Mouse (Mus musculus) CH12.LX (cell line): ENCODE data around the gene Rep15. TPM values are rescaled to one million over a fixed set of nuclear protein-coding genes. Genes with fewer than 3 reads are reported as not detected.

Experiments used
- DNase-seq: peaks from one replicate; pipeline ENCODE4 v3.0.0-alpha.2; 2013; ENCODE audit errors: extremely low read depth
- H3K27ac ChIP-seq: 2 replicates; pipeline ENCODE4 v1.5.1; 2012; ENCODE audit warnings: low read depth, mild to moderate bottlenecking, control low read depth, moderate library complexity; ENCODE audit not compliant: insufficient read depth
- H3K27me3 ChIP-seq: replicated peaks from 2 replicates; pipeline ENCODE3; 2012; ENCODE audit warnings: inconsistent platforms
- H3K36me3 ChIP-seq, 2 experiments: replicated peaks in 1 of 2; 2 replicates each; pipeline versions ENCODE3 to v1.6.1; 2012; ENCODE audit warnings: inconsistent platforms in 1 of 2, low read length in 1 of 2, mild to moderate bottlenecking in 1 of 2, mixed read lengths in 1 of 2, moderate library complexity in 1 of 2; ENCODE audit not compliant: control insufficient read depth in 1 of 2, insufficient read depth in 1 of 2
- H3K4me1 ChIP-seq, 2 experiments: 2 replicates each; pipeline ENCODE4 v1.6.1; 2012; ENCODE audit warnings: inconsistent platforms in 1 of 2, moderate library complexity in 1 of 2; ENCODE audit not compliant: insufficient read depth in 2 of 2, control insufficient read depth in 1 of 2
- H3K4me2 ChIP-seq: 2 replicates; pipeline ENCODE4 v1.6.1; 2012; ENCODE audit warnings: low read depth, mild to moderate bottlenecking, control low read depth; ENCODE audit not compliant: poor library complexity, insufficient read depth, severe bottlenecking
- H3K4me3 ChIP-seq, 3 experiments: fragments of 150-350 bp in 1 of 3; sonication (generic) in 1 of 3; replicated peaks in 1 of 3; 2 replicates each; pipeline versions ENCODE3 to v1.5.1; 2011 to 2012; ENCODE audit warnings: low read depth in 2 of 3, low read length in 2 of 3, mild to moderate bottlenecking in 2 of 3, moderate library complexity in 2 of 3, control low read depth in 1 of 3, improper control_type of control experiment in 1 of 3, inconsistent platforms in 1 of 3, mixed read lengths in 1 of 3; ENCODE audit not compliant: poor library complexity in 1 of 3
- H3K79me2 ChIP-seq: replicated peaks from 2 replicates; pipeline ENCODE4 v1.6.1; 2012; ENCODE audit warnings: mild to moderate bottlenecking, moderate library complexity; ENCODE audit not compliant: control insufficient read depth, poor library complexity, insufficient read depth, severe bottlenecking; ENCODE audit errors: extremely low read depth
- H3K9ac ChIP-seq: 2 replicates; pipeline ENCODE4 v1.6.1; 2012; ENCODE audit warnings: low read depth, mild to moderate bottlenecking, control low read depth, moderate library complexity; ENCODE audit not compliant: insufficient read depth
- H3K9me3 ChIP-seq: replicated peaks from 2 replicates; pipeline ENCODE3; 2012; ENCODE audit warnings: low read length, inconsistent platforms, mixed read lengths
- CHD2 ChIP-seq: IDR thresholded peaks from 2 replicates; pipeline ENCODE4 v1.6.1; 2011; ENCODE audit warnings: low read length, improper control_type of control experiment
- ELF1 ChIP-seq: IDR thresholded peaks from 2 replicates; pipeline ENCODE4 v1.6.1; 2014; ENCODE audit warnings: low read depth, mild to moderate bottlenecking, inconsistent platforms, low read length, improper control_type of control experiment
- GABPA ChIP-seq: IDR thresholded peaks from 2 replicates; pipeline ENCODE4 v1.6.1; 2012; ENCODE audit warnings: low read depth, low read length, improper control_type of control experiment, inconsistent platforms; ENCODE audit not compliant: insufficient replicate concordance
- JUN ChIP-seq: IDR thresholded peaks from 2 replicates; pipeline ENCODE4 v1.6.1; 2011; ENCODE audit warnings: low read depth, mild to moderate bottlenecking, low read length, improper control_type of control experiment, moderate library complexity; ENCODE audit not compliant: insufficient read depth
- KAT2A ChIP-seq: IDR thresholded peaks from 2 replicates; pipeline ENCODE4 v1.6.1; 2012; ENCODE audit warnings: low read length, improper control_type of control experiment, inconsistent platforms; ENCODE audit not compliant: insufficient replicate concordance
- MAFK ChIP-seq: IDR thresholded peaks from 2 replicates; pipeline ENCODE4 v1.6.1; 2011; ENCODE audit warnings: low read length, improper control_type of control experiment; ENCODE audit not compliant: insufficient replicate concordance
- MAZ ChIP-seq: IDR thresholded peaks from 2 replicates; pipeline ENCODE4 v1.6.1; 2012; ENCODE audit warnings: low read depth, mild to moderate bottlenecking, inconsistent platforms, low read length, improper control_type of control experiment, moderate library complexity
- MEF2A ChIP-seq: IDR thresholded peaks from 2 replicates; pipeline ENCODE4 v1.6.1; 2014; ENCODE audit warnings: low read depth, mild to moderate bottlenecking, inconsistent platforms, low read length, improper control_type of control experiment, borderline replicate concordance
- MXI1 ChIP-seq: IDR thresholded peaks from 2 replicates; pipeline ENCODE4 v1.6.1; 2011; ENCODE audit warnings: mild to moderate bottlenecking, low read depth, low read length, improper control_type of control experiment
- MYC ChIP-seq: IDR thresholded peaks from 2 replicates; pipeline ENCODE4 v1.6.1; 2011; ENCODE audit warnings: low read depth, mild to moderate bottlenecking, improper control_type of control experiment, low read length
- NELFE ChIP-seq: IDR thresholded peaks from 2 replicates; pipeline ENCODE4 v1.6.1; 2011; ENCODE audit warnings: low read depth, low read length, improper control_type of control experiment
- POLR2AphosphoS2 ChIP-seq: IDR thresholded peaks from 2 replicates; pipeline ENCODE4 v1.6.1; 2011; ENCODE audit warnings: low read depth, low read length, improper control_type of control experiment
- SMC3 ChIP-seq: IDR thresholded peaks from 2 replicates; pipeline ENCODE4 v1.6.1; 2011; ENCODE audit warnings: low read depth, low read length, improper control_type of control experiment
- TCF12 ChIP-seq: IDR thresholded peaks from 2 replicates; pipeline ENCODE4 v1.6.1; 2014; ENCODE audit warnings: low read depth, mild to moderate bottlenecking, inconsistent platforms, low read length, improper control_type of control experiment
- ZMIZ1 ChIP-seq: IDR thresholded peaks from 2 replicates; pipeline ENCODE4 v1.6.1; 2012; ENCODE audit warnings: low read depth, mild to moderate bottlenecking, inconsistent platforms, low read length, improper control_type of control experiment
- dilution Hi-C: fragments of 300-500 bp; cut with MboI; formaldehyde crosslinking; loops from 2 replicates; pipeline ENCODE4 v1.14.3; 2020; ENCODE audit warnings: low sequenced_read_pairs; ENCODE audit not compliant: extremely low pct_unique_long_range_greater_than_20kb, extremely low pct_ligation_motif_present
- in situ Hi-C: fragments of 300-500 bp; cut with MboI; formaldehyde crosslinking; loops from 3 replicates; pipeline ENCODE4 v1.14.3; 2019; ENCODE audit warnings: low sequenced_read_pairs, low pct_ligation_motif_present, low pct_unique_long_range_greater_than_20kb, mixed read lengths
- polyA plus RNA-seq: library from polyadenylated mRNA; unstranded; fragments of >175 nt; gene quantifications from 2 replicates; pipeline ENCODE4 v1.2.1, GENCODE M21; 2012; ENCODE audit warnings: low read depth; ENCODE audit not compliant: insufficient read length
- total RNA-seq, 2 experiments: library from RNA; depleted of rRNA; stranded (reverse); fragments of 300-350 nt in 1 of 2; fragments of >200 nt in 1 of 2; gene quantifications; 2 replicates each; pipeline ENCODE4 v1.2.3; 2012 to 2014

Rep15 gene
- total and polyA plus RNA-seq, 3 experiments, result 0.08 to 0.14 TPM; not detected in 1

GRCm38 (mm10) chr6:147051666-147052065, 19.3 kb downstream of the Rep15 start:
- Histone ChIP-seq H3K9me3 (no peaks in the 10 kb centered on the region), H3K36me3 (peaks cover 76 to 98% of the 10 kb centered on the region in 2 experiments), H3K4me1 (no peaks in the 10 kb centered on the region)
- TF ChIP-seq KAT2A (no peak), NELFE (no peak), ZMIZ1 (no peak), GABPA (no peak), MEF2A (no peak), MAFK (no peak), SMC3 (no peak)
- TF ChIP-seq, all 38 proteins: peak for 0
- Histone ChIP-seq H3K27me3 (no peaks in the 10 kb centered on the region), H3K27ac (no peak overlapping the region), H3K9ac (no peak overlapping the region), H3K4me3 (no peak overlapping the region), H3K4me2 (no peak overlapping the region), H3K79me2 (no peaks in the 10 kb centered on the region; the same call in none of the 2 replicates)
- in situ Hi-C loops, result no loop called here
- DNase-seq, result no peak
- dilution Hi-C loops, result no loop called here

- in situ Hi-C loops (no loop called here), dilution Hi-C loops (no loop called here)
- Histone ChIP-seq H3K4me1 (no peaks in the 10 kb centered on the region), H3K27ac (no peak overlapping the region), H3K4me3 (no peak overlapping the region), H3K9me3 (no peaks in the 10 kb centered on the region), H3K79me2 (no peaks in the 10 kb centered on the region; the same call in none of the 2 replicates), H3K27me3 (no peaks in the 10 kb centered on the region), H3K36me3 (peaks cover 75 to 98% of the 10 kb centered on the region in 2 experiments), H3K4me2 (no peak overlapping the region), H3K9ac (no peak overlapping the region)
- no peak for DNase-seq
- TF ChIP-seq POLR2AphosphoS2 (no peak), TCF12 (no peak), JUN (no peak), MXI1 (no peak), CHD2 (no peak), ELF1 (no peak), MAZ (no peak), MYC (no peak)
Measured at GRCm38 (mm10) chr6:147052440-147052839, 20.1 kb downstream of the Rep15 start.
